Mouse (Mus musculus): ENCODE data around the gene Lrrc4. TPM values are rescaled to one million over a fixed set of nuclear protein-coding genes. Genes with fewer than 3 reads are reported as not detected.

The Lrrc4 gene
- polyA plus RNA-seq, 1 experiment: 0.38 TPM

GRCm38 (mm10) chr6:28791809-28792208 is 39.7 kb downstream of the Lrrc4 start:
- 84% methylated on average over 3 of the region's 3 CpGs for WGBS
- DNase-seq (ENCODE audit: low read depth, low spot score): no peak

- no peak for DNase-seq (ENCODE audit: low read depth, low spot score)
- 73% methylated on average over 3 of the region's 3 CpGs for WGBS
Measured at GRCm38 (mm10) chr6:28791183-28791582, 40.4 kb downstream of the Lrrc4 start.

- WGBS: 31% methylated on average over 4 of the region's 4 CpGs
- no peak for DNase-seq (ENCODE audit: low read depth, low spot score)
Measured at GRCm38 (mm10) chr6:28789685-28790084, 41.9 kb downstream of the Lrrc4 start.

GRCm38 (mm10) chr6:28787133-28787532 is 44.4 kb downstream of the Lrrc4 start:
- no peak for DNase-seq (ENCODE audit: low read depth, low spot score)
- WGBS: 69% methylated on average over 6 of the region's 6 CpGs

- WGBS: 87% methylated on average over 8 of the region's 8 CpGs
- no peak for DNase-seq (ENCODE audit: low read depth, low spot score)
Measured at GRCm38 (mm10) chr6:28785770-28786169, 45.8 kb downstream of the Lrrc4 start.

GRCm38 (mm10) chr6:28783953-28784352 is 47.6 kb downstream of the Lrrc4 start:
- no peak for DNase-seq (ENCODE audit: low read depth, low spot score)
- 89% methylated on average over 5 of the region's 5 CpGs for WGBS

GRCm38 (mm10) chr6:28783082-28783647 is 48.4 kb downstream of the Lrrc4 start:
- no peak for DNase-seq (ENCODE audit: low read depth, low spot score)
- 95% methylated on average over 4 of the region's 4 CpGs for WGBS

GRCm38 (mm10) chr6:28781696-28782095 is 49.9 kb downstream of the Lrrc4 start:
- 66% methylated on average over 3 of the region's 3 CpGs for WGBS
- no peak for DNase-seq (ENCODE audit: low read depth, low spot score)

- no peak for DNase-seq (ENCODE audit: low read depth, low spot score)
- WGBS: 65% methylated on average over 2 of the region's 2 CpGs
Measured at GRCm38 (mm10) chr6:28771331-28771730, 60.2 kb downstream of the Lrrc4 start.

GRCm38 (mm10) chr6:28767891-28768481 is 63.6 kb downstream of the Lrrc4 start:
- DNase-seq (ENCODE audit: low read depth, low spot score): no peak
- 73% methylated on average over 6 of the region's 6 CpGs for WGBS

- WGBS: 74% methylated on average over 3 of the region's 3 CpGs
- DNase-seq (ENCODE audit: low read depth, low spot score): no peak
Measured at GRCm38 (mm10) chr6:28766622-28767021, 64.9 kb downstream of the Lrrc4 start.

- 69% methylated on average over 5 of the region's 5 CpGs for WGBS
- no peak for DNase-seq (ENCODE audit: low read depth, low spot score)
Measured at GRCm38 (mm10) chr6:28762132-28762775, 69.3 kb downstream of the Lrrc4 start.

GRCm38 (mm10) chr6:28761728-28762127 is 69.8 kb downstream of the Lrrc4 start:
- DNase-seq (ENCODE audit: low read depth, low spot score): no peak
- 71% methylated on average over 3 of the region's 3 CpGs for WGBS

GRCm38 (mm10) chr6:28758293-28758692 is 73.3 kb downstream of the Lrrc4 start:
- WGBS: 36% methylated on average over 4 of the region's 4 CpGs
- DNase-seq (ENCODE audit: low read depth, low spot score): peak; percentile 25

- 78% methylated on average over 10 of the region's 10 CpGs for WGBS
- no peak for DNase-seq (ENCODE audit: low read depth, low spot score)
Measured at GRCm38 (mm10) chr6:28756306-28757018, 75.1 kb downstream of the Lrrc4 start.

GRCm38 (mm10) chr6:28754127-28754898 is 77.2 kb downstream of the Lrrc4 start:
- DNase-seq (ENCODE audit: low read depth, low spot score): no peak
- WGBS: 91% methylated on average over 6 of the region's 6 CpGs

- WGBS: 94% methylated on average over 5 of the region's 5 CpGs
- DNase-seq (ENCODE audit: low read depth, low spot score): no peak
Measured at GRCm38 (mm10) chr6:28753681-28754080, 77.9 kb downstream of the Lrrc4 start.

GRCm38 (mm10) chr6:28753217-28753616 is 78.3 kb downstream of the Lrrc4 start:
- WGBS: 96% methylated on average over 5 of the region's 5 CpGs
- DNase-seq (ENCODE audit: low read depth, low spot score): no peak

GRCm38 (mm10) chr6:28751186-28751585 is 80.4 kb downstream of the Lrrc4 start:
- WGBS: 77% methylated on average over 3 of the region's 3 CpGs
- no peak for DNase-seq (ENCODE audit: low read depth, low spot score)

GRCm38 (mm10) chr6:28749224-28749623 is 82.3 kb downstream of the Lrrc4 start:
- 53% methylated on average over 3 of the region's 3 CpGs for WGBS
- no peak for DNase-seq (ENCODE audit: low read depth, low spot score)
